Mouse (Mus musculus): Measurements from ENCODE around the gene Sars2.

DNA sequence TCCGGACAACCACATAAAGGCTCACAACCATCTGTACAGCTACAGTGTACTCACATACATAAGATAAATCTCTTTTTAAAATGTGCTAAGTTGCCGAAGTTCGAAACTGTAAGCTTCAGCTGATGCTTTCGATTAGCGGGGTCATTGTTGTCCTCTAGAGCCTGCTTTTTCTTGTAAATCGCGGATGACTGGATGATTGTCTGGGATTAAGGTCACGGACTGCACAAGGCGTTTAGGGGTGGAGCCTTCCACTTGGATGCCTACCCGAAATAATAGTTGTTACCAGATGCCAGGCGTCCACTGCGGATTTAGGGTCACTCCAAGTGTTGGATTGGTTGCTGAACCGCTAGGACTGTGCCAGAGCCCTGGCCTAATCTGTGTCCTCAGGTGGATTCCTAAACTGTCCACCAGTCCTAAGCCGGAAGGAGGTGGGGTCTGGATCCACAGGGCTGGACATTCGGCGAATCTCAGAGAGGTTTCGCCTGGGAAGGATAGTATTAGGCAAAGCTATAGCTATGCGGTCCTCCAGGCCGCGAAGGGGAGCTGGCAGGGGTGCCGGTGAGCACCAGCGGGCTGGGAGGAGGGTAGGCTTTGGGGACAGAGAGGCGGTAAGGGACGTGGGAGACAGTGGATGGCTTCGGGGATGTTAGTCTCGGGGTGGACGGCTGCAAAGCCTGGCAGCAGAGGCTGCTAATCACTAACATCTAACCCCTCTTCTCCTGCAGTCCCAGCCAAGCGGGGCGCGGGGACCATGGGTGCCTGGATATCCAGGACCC, 49.1 kb upstream of the Sars2 start, which contains the start of gene Fbxo27:
- TF ChIP-seq GATA1 (IDR thresholded peaks at IDR 0.05; ENCODE audit: borderline replicate concordance, low read length): no peak
- no peak for TF ChIP-seq FLI1 (IDR thresholded peaks at IDR 0.05; ENCODE audit: low read length)

Data from megakaryocyte, embryonic 14.5 days (primary cell).